Mouse (Mus musculus) layer of hippocampus, adult 2 months (tissue): ENCODE data around the gene Snrnp40. TPM values are rescaled to one million over a fixed set of nuclear protein-coding genes. Genes with fewer than 3 reads are reported as not detected.
A peak's percentile ranks its signal among the peaks of the same experiment; 100 is the strongest.

Experiments used
- DNase-seq, 2 experiments: peaks; one replicate each; pipeline ENCODE4 v3.0.0; 2022; ENCODE audit warnings: low spot score in 2 of 2
- H3K27ac ChIP-seq: fragments of 200-600 bp; 2 replicates; pipeline ENCODE4 v1.8.1; 2022
- H3K4me3 ChIP-seq: fragments of 200-600 bp; 2 replicates; pipeline ENCODE4 v1.8.1; 2022; ENCODE audit warnings: mild to moderate bottlenecking
- CTCF ChIP-seq: fragments of 200-600 bp; conservative IDR thresholded peaks from 2 replicates; pipeline ENCODE4 v1.8.1; 2022; ENCODE audit warnings: antibody characterized with exemption, mild to moderate bottlenecking, moderate library complexity
- total RNA-seq, 2 experiments: library from RNA; stranded (reverse); gene quantifications; 2 replicates each; pipeline ENCODE4 v1.2.3; 2021

Snrnp40 gene
- total RNA-seq, 2 experiments from 2014 or later = 32.4 to 33.8 TPM

DNA sequence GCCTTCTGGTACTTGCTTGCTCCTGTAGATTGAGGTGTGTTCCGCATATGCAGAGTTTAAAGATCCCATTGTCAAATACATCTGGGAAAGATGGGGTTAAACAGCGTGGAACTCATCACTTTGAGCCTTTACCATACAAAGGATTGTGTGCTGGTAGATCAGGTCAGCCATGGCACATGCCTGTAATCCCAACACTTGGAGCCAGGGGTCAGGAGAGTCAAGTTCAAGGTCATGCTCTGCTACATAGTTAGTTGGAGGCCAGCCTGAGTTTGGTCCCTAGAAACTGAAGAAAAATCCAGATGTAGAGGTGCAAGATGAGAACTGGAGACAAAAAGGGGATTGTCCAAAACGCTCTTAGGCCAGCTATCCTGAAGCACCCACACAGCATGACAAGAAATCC lies 31.3 kb downstream of the Snrnp40 start:
- H3K4me3 ChIP-seq = no peak overlapping the region
- DNase-seq = no peak
- peak; percentile 47 for TF ChIP-seq CTCF

More for the DNA sequence above, 31.3 kb downstream of the Snrnp40 start:
- H3K27ac ChIP-seq = no peak overlapping the region

Other genes with a start within 250 kb of the Snrnp40 start
- gene Hcrtr1, start 220.8 kb upstream of the Snrnp40 start, total RNA-seq = 1 to 10 TPM; 2.7 to 2.8 TPM
- 10 to 100 TPM in 1 of 2 experiments, 1 to 10 TPM in 1; 9.1 to 11.7 TPM for gene Tinagl1, start 185.0 kb upstream of the Snrnp40 start, total RNA-seq
- gene Gm853, start 137.7 kb upstream of the Snrnp40 start, total RNA-seq = under 1 TPM in 1 of 2 experiments, not detected in 1; 0.15 TPM
- 10 to 100 TPM; 11.1 to 14.1 TPM for gene Serinc2, start 80.9 kb upstream of the Snrnp40 start, total RNA-seq
- gene Fabp3, start 51.5 kb upstream of the Snrnp40 start, total RNA-seq = 10 to 100 TPM; 88.5 to 92.2 TPM
- gene Gm10570, start 51.5 kb upstream of the Snrnp40 start, total RNA-seq = 1 to 10 TPM; 1.3 to 1.6 TPM
- 10 to 100 TPM; 66.1 to 66.5 TPM for gene Zcchc17, start 189 bp upstream of the Snrnp40 start, total RNA-seq
- 10 to 100 TPM; 34.5 to 35.5 TPM for gene Nkain1, start 214.0 kb downstream of the Snrnp40 start, total RNA-seq